Mouse (Mus musculus) cerebellum, adult 2 months (tissue): Measurements from ENCODE around the gene Nop10. TPM values are rescaled to one million over a fixed set of nuclear protein-coding genes. Genes with fewer than 3 reads are reported as not detected.

ENCODE experiments used
- DNase-seq, 2 experiments: peaks; one replicate each; pipeline ENCODE4 v3.0.0; 2021
- H3K27ac ChIP-seq: fragments of 200-500 bp; 2 replicates; pipeline ENCODE4 v1.5.1; 2012; ENCODE audit warnings: low read length, control low read depth, inconsistent platforms; ENCODE audit not compliant: insufficient read depth
- H3K27me3 ChIP-seq: fragments of 200-500 bp; 2 replicates; pipeline ENCODE4 v1.6.1; 2012; ENCODE audit warnings: inconsistent platforms, mild to moderate bottlenecking, low read length, moderate library complexity; ENCODE audit not compliant: control insufficient read depth, insufficient read depth
- H3K4me1 ChIP-seq: fragments of 200-500 bp; 2 replicates; pipeline ENCODE4 v1.6.1; 2011; ENCODE audit warnings: low read length; ENCODE audit not compliant: control insufficient read depth, insufficient read depth
- H3K4me3 ChIP-seq: fragments of 200-500 bp; replicated peaks from 2 replicates; pipeline ENCODE3; 2011; ENCODE audit warnings: mild to moderate bottlenecking, low read depth, low read length, control low read depth; ENCODE audit not compliant: insufficient read depth
- CTCF ChIP-seq: fragments of 200-500 bp; IDR thresholded peaks from 2 replicates; pipeline ENCODE4 v1.5.1; 2011; ENCODE audit warnings: low read depth, mild to moderate bottlenecking, control low read depth, low read length, moderate library complexity, borderline replicate concordance; ENCODE audit not compliant: insufficient read depth
- POLR2A ChIP-seq: fragments of 200-500 bp; IDR thresholded peaks from 2 replicates; pipeline ENCODE4 v1.6.1; 2011; ENCODE audit warnings: low read length, control low read depth, borderline replicate concordance; ENCODE audit not compliant: insufficient read depth
- WGBS: fragments of 180-500 bp; shearing (Covaris S2); methylation state at CpG from one replicate; pipeline ENCODE4 v1.1.7; 2018; 5-methylcytosine and 5-hydroxymethylcytosine counted together
- polyA plus RNA-seq: library from polyadenylated mRNA; depleted of rRNA; stranded (reverse); fragments of >200 nt; gene quantifications from 2 replicates; pipeline ENCODE4 v1.2.3, GENCODE M21; 2012; rRNA removed

The Nop10 gene
- polyA plus RNA-seq = 99.7 and 104 TPM in 2 replicates

GRCm38 (mm10) chr2:112261748-112262653 lies at the start of gene Nop10:
Gene Nop10, plus strand, starts transcription at chr2:112261926.
- no peak within 1 kb of the TSS for H3K27ac ChIP-seq
- no peaks in the 10 kb centered on the region; the same call in 1 of the 2 replicates for H3K4me1 ChIP-seq
- H3K4me3 ChIP-seq = peak within 1 kb of the TSS; percentile 64
- DNase-seq = peak; percentile 89 to 91
- TF ChIP-seq POLR2A = peak; percentile 99
- peak; percentile 85 for TF ChIP-seq CTCF
- WGBS = under 1% methylated on average over 36 of the region's 36 CpGs
- no peaks in the 10 kb centered on the region for H3K27me3 ChIP-seq

DNA sequence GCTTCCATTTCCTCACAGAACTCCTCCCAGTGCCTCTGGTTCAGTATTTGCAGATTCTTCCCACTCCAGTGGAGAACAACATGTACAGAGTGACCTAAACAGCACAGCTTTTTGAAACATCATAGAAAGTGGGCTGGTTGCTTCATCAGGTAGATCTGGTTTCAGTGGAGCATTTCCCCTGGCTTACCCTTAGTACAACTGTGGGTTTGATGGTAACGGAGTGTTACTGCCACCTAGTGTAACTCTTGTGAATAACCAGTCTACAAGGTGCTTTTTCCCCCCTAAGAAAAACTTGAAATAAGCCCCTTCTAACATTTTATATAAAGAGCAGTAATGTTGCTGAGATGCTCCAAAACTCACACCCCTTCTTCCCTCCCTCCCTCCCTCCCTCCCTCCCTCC lies 45.7 kb upstream of the Nop10 start:
- DNase-seq = no peak
- no peak overlapping the region for H3K27ac ChIP-seq
- H3K4me3 ChIP-seq = no peak overlapping the region
- TF ChIP-seq POLR2A (no peak), CTCF (peak; percentile 30; the same call in 1 of the 2 replicates)
- WGBS = 16% methylated on average over 1 of the region's 1 CpGs
- no peaks in the 10 kb centered on the region for H3K27me3 ChIP-seq
- H3K4me1 ChIP-seq = no peaks in the 10 kb centered on the region

- no peaks in the 10 kb centered on the region for H3K27me3 ChIP-seq
- WGBS = 81% methylated on average over 6 of the region's 6 CpGs
Observed at GRCm38 (mm10) chr2:112217614-112218013, 44.1 kb upstream of the Nop10 start.

GRCm38 (mm10) chr2:112220880-112221279 lies 40.8 kb upstream of the Nop10 start:
- no peaks in the 10 kb centered on the region for H3K27me3 ChIP-seq
- H3K4me1 ChIP-seq = no peaks in the 10 kb centered on the region
- WGBS = 90% methylated on average over 5 of the region's 5 CpGs
- no peak overlapping the region for H3K4me3 ChIP-seq
- no peak for DNase-seq
- TF ChIP-seq POLR2A (no peak), CTCF (no peak)
- no peak overlapping the region for H3K27ac ChIP-seq

More at GRCm38 (mm10) chr2:112217614-112218013, 44.1 kb upstream of the Nop10 start:
- no peak for TF ChIP-seq CTCF
- no peak for TF ChIP-seq POLR2A
- Histone ChIP-seq H3K4me1 (no peaks in the 10 kb centered on the region), H3K27ac (no peak overlapping the region), H3K4me3 (no peak overlapping the region)
- no peak for DNase-seq

GRCm38 (mm10) chr2:112222607-112223006 lies 39.1 kb upstream of the Nop10 start:
- H3K27ac ChIP-seq = no peak overlapping the region
- WGBS = 47% methylated on average over 5 of the region's 5 CpGs

GRCm38 (mm10) chr2:112224356-112224755 lies 37.4 kb upstream of the Nop10 start:
- Histone ChIP-seq H3K27me3 (no peaks in the 10 kb centered on the region), H3K27ac (no peak overlapping the region), H3K4me3 (no peak overlapping the region), H3K4me1 (no peaks in the 10 kb centered on the region)
- no peak for DNase-seq
- 65% methylated on average over 4 of the region's 4 CpGs for WGBS
- TF ChIP-seq CTCF (no peak), POLR2A (no peak)

More at GRCm38 (mm10) chr2:112222607-112223006, 39.1 kb upstream of the Nop10 start:
- no peak overlapping the region for H3K4me3 ChIP-seq
- no peak for TF ChIP-seq POLR2A
- TF ChIP-seq CTCF = no peak
- no peaks in the 10 kb centered on the region for H3K4me1 ChIP-seq
- H3K27me3 ChIP-seq = no peaks in the 10 kb centered on the region
- no peak for DNase-seq

DNA sequence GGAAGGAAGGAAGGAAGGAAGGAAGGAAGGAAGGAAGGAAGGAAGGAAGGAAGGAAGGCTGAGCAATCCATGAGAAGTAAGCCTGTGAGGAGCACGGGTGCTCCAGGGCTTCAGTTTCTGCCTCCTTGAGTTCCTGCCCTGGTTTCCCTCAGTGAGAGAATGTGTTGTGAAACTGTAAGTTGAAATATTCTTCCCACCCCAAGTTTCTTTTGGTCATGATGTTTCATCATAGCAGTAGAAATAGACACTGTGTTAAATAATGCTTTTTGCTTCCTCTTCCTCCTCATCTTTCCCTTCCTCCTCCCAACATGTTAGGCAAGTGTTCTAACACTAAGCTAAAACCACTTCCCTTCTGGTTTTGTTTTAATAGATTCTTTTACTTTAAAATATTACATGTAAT lies 29.1 kb upstream of the Nop10 start:
- no peak for DNase-seq
- no peak for TF ChIP-seq CTCF
- no peak for TF ChIP-seq POLR2A
- no peak overlapping the region for H3K4me3 ChIP-seq
- WGBS = 82% methylated on average over 1 of the region's 1 CpGs
- no peak overlapping the region for H3K27ac ChIP-seq
- H3K4me1 ChIP-seq = no peaks in the 10 kb centered on the region
- H3K27me3 ChIP-seq = no peaks in the 10 kb centered on the region

DNA sequence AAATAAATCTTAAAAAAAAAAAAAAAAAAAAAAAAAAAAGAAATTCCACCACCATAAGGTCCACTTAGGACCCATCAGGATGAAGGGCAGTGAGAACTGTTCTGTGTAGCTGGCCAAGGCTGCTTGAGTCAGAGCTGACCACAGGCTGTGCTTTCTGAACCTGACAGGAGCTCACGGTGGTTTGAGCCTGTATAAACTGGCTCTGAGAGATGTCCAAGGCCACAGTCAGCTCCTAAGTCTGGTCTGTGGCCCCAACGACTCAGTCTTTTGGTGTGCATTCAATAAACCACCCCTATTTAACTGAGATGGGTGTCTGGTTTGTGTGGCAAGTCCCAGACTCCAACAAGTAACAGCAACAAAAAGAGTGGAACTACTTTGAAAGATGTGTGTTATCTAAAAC lies 25.1 kb upstream of the Nop10 start:
- WGBS = 66% methylated on average over 2 of the region's 2 CpGs
- Histone ChIP-seq H3K27ac (no peak overlapping the region), H3K4me3 (no peak overlapping the region), H3K27me3 (no peaks in the 10 kb centered on the region), H3K4me1 (peaks cover 2% of the 10 kb centered on the region; the same call in 1 of the 2 replicates)
- TF ChIP-seq CTCF (no peak), POLR2A (no peak)
- no peak for DNase-seq
